Mouse (Mus musculus): ENCODE results near the gene Rnf185. TPM values are rescaled to one million over a fixed set of nuclear protein-coding genes. Genes with fewer than 3 reads are reported as not detected.

The Rnf185 gene
- total RNA-seq, 2 experiments from 2014 or later, result 28.3 to 30.5 TPM

DNA sequence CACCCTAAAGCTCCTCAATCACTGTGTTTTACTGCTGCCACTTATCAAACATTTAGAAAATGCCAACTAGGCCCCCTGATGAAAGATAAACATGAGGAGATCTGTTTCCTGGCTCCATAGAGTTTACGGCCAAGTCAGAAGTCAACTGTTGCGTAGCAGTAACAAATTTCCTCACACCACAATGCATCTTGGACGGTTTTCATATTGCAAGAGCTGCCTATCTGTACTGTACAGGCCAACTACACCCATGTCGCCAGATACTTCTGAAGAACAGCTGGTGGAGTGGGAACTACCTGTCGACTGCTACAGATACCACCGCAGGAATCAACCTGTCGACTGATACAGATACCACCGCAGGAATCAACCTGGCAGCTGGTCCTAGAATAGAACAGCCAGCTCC lies 7.3 kb downstream of the Rnf185 start:
- no peak for DNase-seq

DNA sequence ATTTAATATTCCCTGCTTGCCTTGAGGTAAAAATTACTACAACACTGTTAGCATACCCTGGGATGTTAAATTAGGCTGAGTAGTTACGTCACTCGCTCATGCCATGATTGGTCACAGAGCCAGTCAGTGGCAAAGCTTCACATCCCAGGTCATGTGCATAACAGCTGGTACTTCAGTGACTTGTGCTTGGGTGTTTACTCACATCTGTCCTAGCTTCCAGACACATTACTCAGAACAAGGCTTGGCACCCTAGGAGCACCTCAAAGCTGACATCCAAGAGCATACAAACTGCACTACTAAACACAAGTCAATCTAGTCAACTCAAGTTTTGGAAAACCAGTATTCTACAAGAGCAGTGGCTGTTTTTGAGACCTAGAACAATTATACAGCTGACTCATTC lies 9.1 kb downstream of the Rnf185 start:
- no peak for DNase-seq

DNA sequence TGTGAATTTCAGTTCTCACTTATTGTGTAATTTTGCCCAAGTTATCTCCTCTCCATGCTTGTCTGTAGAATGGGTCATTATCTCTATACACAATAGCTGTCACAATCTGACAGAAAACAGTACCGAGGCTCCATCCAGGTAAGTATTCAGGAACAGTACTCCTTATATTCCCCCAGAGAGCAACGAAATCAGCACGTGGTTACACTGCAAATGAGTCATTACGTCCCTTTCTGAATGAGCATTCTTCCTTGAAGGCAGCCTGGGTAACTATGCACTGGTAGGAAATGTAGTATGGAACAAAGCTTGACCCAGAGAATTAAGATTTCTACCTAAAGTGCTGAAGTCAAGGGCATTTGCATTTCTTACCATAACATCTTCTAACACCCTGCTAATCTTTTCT lies 9.5 kb downstream of the Rnf185 start:
- no peak for DNase-seq

DNA sequence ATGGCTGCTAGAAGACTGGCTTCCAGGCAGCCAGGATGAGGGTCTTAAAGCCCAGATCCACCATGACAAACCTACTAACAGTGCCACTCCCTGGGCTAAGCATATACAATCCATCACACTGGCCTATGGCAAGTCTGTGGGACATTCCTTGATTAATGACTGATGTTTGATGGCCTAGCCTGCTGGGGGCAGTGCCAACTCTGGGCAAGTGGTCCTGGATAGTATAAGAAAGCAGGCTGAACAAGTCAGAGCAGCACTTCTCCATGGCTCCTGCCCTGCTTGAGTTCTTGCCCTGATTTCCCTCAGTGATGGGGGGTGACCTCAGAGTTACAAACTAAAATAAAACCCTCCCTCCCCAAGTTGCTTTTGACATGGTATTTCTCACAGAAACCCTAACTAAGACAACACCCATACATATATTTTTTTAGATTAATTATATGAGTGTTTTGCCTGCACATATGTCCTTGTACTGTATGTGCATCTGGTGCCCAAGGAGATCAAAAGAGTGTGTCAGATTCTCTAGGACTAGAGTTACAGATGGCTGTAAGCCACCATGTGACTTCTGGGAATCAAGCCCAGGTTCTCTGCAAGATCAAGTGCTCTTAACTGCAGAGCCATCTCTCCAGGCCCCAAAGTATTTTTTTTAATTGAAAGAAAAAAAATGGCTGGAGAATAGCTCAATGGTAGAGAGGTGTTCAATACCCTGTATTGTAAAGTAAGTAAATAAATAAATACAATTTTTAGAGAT lies 10.3 kb downstream of the Rnf185 start:
- DNase-seq, result peak; percentile 65

DNA sequence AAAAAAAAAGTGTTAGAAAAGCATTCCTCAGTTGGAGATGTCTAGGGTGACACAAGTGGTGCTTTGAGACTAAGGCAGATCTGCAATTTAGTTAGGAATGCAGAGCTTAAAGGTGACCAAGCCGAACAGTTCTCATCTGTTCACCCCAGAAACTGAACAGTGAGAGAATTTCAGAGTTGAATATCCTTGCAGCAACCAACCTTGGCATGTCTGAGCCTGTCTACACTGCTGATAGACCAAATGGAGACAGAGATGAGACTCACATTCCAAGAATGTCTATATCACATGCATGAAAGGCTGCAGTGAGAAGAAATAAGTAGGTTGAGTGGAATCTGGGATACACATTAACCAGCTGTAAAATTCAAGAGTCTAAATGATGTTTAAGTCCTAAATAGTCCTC lies 14.5 kb downstream of the Rnf185 start:
- DNase-seq, result no peak

DNA sequence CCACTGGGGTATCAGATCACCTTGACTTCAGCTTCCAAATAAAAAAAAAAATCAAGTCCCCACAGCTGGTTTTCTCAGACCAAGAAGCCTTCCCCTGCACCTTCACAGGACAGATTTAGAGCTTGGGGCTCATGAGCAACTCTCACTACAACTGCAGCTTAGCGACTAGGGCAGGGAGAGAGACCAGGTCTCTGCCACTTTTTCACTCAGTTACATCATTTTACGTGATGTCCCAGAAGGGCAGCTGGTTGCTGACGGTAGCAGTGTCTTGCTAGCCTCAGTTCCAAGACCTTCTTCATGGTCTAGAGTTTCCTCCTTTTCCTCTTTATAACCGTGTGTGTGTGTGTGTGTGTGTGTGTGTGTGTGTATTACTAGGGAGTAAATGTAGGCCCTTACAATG lies 18.4 kb downstream of the Rnf185 start:
- DNase-seq, result no peak

DNA sequence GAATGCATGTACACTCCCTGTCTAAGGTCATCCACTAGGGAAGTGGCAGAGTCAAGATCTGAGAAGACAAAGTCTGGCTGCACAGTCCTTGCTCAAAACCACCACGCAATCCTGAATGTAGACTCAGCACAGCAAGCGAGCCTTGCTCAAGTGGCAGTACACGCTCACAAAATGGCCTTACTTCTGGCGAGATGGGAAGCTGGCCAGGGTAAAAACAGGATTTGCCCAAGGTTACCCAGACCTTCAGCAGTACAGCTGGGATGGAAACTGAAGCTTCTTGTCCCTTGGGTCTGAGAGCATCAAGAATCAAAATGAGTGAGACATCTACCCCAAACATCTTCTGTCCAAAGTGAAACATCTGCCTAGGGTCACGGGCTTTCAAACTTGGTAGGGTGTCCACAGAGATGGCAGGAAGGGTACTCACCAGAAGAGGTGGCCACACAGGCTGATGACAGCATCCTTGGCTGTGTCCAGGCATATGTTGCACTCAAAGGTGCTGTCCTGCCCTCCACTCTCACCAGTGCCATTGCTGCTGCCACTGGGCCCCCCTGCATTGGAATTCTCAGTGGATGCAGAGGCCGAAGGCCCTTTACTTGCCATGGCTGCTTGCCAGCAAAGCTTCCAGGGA lies 20.1 kb downstream of the Rnf185 start:
- DNase-seq, result peak; percentile 49

DNA sequence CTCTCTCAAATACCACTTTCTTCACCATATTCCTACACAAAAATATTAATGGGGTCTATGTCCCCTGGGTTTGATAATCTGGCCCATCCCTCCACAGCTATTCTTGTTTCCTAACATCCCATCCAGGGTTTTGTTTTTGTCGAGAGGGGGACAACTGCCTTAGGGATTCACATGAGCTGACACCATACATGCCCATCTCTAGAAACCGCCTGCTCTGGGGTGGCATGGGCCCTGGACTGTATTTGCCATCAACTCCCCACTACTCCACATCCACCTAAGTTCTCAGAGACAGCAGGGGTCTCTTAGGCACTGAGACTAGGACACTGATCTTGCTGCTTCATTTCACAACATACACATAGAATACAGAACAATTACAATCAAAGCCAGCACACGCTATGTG lies 20.6 kb downstream of the Rnf185 start:
- no peak for DNase-seq

DNA sequence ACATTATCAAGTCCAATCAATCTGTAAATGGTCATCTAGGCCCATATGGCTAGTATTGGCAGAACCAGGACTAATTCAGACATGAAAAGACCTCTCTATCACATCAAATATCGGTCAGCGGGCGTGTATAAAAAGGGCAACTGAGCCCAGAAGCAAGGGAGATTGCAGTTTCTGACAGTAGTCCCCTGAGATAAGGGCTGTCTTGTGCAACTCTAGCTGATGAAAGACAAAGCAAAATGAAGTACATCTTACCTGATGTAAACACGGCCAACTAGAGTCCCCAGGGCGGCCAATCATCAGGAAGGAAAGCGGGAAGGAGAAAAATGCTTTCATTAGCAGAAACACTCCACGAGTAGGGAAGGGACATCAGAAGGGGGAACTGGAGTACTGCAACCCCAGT lies 23.5 kb downstream of the Rnf185 start:
- DNase-seq, result no peak

DNA sequence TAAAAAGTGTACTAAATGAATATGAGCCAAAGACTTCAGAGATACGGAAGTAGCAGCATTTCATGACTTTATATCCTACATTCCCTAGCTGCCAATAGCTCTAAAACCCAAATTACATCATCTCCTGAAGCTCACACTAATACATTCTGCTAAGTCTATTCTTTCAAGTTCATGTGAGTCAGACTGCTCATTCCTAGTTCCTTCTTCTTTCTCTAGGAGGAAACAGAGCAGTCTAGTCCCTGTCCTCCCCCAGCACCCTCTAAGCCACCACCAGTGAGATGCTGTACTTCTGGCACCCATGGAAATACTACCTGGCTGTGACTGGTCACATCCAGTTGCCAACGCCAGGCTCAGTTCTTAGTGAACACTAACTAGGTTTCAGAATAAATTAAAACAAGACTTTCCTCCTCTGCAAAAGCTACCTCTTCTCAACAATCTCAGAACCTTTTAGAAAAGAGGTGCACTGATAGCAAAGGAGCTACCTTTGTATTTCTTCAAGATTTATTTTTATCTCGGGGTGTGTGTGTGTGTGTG lies 24.4 kb downstream of the Rnf185 start:
- DNase-seq, result no peak

DNA sequence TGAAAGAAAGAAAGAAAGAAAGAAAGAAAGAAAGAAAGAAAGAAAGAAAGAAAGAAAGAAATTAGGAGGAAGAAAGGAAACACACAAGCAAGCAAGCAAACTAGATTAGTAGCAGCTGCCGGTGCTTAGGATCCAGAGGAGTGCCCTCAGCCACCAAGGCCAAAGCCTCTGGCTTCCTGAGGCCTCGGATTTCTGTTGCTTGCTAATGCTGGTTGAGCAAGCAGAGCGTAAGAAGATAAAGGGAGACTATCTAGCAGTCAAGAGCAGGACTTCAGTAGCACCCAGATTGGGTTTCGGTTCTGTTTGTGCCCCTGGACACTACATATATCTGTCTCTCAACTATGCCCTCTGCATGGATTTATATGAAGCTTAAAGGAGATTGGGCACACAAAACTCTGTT lies 29.9 kb downstream of the Rnf185 start:
- DNase-seq, result peak; percentile 17

DNA sequence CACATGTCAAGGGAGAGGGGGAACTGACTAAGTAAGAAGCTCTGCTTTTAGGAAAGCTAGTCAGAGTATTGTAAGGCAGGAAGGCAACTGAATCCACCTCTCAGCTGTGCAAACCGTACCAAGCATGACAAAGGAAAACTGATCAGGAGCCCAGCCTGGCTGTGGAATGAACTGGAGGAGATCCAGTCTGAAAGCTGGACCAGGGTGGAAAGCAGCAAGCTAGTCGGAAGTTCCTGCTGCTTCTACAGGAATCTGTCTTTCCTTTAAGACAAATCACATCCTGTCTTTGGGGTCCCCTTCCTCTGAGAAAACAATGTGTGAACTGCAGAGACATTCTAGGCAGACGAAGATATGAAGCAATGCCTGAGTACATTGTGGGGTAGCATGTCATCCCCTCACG lies 33.4 kb downstream of the Rnf185 start:
- DNase-seq, result no peak

DNA sequence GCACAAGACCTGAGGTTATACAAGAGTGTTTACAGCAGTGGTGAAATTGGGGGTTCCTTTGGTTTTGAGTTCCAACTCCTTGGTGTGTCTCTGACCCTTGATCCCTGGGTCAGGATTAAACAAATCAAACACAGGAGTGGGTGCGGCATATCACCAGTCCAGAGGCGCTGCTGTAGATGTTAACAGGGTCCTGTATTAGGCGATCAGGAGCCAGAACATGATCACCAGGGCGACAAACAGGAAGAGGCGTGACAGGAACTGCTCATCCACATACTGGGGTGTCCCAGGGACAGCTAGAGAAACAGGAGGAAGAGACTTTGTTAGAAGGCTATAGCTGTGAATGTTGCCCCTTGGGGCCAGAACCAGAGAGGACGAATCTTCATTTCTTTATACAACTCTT lies 34.4 kb downstream of the Rnf185 start:
- DNase-seq, result no peak

DNA sequence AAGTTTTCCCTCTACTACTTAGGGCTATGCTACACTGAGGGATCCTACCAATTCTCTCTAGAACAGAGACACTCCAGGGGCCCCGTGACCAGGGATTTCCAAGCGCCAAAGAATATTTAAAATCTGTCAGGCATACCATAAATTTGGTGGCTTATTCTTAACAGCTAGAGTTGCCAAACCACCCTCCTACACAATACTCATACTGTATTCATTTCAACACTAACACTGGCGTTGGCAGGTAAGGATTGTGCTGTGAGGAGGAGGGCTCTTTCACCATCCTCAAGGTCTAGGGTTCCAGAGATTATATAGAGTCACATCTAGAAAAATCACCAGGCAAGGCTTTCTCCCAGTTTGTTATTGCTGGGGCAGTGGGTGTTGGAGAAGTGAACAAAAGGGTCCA lies 35.8 kb downstream of the Rnf185 start:
- DNase-seq, result no peak

DNA sequence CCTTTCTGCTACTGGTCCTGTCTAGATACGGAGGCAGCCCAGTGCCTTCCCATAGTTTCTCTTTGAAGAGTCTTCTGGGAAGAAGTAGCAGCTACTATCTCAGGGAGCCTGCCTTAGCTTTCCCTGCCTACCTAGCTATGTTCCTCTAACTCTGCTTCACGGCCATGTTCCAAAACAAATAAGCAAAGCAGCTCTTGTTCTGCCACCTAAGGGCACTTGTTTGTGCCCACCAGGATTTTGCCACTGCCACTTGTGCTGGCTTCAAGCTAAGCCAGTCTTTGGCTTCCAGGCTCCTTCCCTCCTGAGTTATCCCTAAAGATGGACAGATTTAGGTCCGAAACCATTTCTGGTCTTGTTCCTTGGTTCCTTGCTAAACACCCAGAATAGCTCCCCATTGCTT lies 40.1 kb downstream of the Rnf185 start:
- no peak for DNase-seq

DNA sequence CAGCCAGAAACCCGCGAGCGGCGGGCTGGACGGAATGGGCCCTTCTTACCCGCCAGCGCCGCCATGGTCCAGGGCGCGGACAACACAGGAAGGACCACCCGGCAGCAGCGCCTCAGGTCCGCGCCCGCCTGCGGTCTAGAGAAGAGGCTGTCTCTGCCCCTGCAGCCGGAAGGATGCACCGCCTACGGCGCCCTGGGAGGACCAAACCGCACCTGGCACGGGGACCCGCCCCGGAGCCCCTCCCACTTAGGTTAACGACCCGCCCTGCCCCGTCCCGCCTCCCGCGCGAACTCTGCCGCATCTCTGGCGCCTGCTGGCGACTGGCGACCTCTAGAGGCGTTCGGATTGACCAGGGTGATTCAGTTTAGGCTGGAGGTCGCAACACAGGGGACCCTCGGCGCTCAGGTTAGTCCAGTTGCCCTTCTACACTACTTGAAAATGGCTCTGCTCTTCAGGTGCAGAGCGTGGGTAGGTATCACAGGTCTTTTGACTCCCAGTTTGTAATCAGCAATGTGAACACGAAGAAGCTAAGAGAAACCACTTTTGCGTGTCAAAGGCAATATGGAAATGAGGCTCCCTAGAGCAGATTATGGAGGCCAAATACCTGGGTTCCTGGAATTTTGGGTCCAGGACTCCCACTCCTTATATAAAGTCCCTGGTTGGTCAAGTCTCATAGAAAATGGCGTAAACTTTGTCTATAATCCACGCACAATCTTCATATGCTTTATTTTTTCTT lies 43.0 kb downstream of the Rnf185 start, which contains the start of gene Limk2:
Gene Limk2 (minus strand): TSS at position 193 of the 736 bp plus-strand sequence.
- DNase-seq, result peak; percentile 97

DNA sequence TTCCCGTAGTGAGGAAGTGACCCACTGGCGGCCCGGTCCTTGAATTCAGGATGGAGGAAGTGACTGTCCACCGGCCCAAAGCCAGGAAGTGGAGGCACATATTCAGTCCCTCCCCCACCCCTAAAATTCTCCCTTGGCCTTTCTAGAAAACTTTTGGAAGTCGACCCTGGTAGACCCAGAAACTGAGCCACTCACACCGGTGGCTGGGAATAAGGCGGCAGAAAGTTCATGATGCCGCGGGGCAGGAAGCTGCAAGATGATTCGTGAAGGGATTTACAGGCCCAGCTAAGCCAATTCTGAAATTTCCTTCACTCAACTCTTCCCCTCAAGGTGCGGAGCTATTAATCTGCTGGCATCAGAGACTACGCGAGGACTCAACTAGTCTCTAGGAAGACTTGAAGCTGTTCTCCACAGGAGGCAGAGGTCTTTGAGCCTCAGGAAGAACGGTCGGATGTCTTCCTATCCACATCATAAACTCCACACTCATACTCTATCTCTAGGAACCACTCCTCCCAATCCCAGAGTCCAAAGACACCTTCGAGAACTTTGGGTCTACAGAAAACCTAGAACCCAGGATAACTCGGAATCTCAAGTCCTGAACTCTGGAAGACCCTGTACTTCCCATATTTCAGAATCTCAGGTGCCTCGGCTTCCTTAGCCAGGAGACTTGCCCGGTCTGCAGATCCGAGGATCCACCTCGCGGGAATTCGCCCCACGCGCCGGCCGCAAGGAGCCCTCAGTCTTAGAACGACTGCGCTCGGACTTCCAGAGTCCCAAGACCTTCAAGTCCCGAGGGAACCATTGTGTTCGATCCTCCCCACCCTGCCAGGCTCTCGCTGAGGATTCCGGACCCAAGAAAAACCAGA lies 43.8 kb downstream of the Rnf185 start:
- peak; percentile 38 for DNase-seq

DNA sequence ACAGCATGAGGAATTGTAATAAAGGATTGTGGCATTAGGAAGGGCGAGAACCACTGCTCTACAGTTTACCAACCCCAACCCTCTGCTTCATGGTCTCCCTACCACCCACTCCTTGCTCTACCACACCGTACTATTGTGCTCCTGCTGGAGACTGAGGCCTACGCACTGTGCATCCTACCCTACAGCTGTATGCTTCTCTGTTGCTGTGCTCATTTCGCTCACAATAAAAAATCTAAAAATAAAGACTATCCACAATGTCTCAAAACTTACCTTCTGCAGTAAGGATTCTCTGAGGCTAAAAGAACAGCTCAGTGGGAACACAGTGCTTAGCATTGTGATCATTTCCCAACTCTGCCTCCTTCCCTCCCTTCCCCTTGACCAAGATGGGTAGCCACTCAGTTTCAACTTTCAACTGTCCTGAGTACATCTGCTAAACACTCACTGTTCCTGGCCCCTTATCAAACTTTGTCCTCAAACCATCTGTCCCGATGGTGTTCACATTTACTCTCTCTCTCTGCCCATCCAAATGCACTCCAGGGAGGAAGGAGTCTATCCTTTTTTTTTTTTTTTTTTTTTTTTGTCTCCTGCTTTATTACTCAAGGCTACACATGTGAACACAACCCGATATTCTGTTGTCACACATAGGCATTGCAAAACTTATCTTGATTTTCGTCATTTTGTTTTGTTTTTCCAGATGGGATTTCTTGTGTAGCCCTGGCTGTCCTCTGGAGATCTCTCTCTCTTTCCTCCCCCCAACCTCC lies 47.7 kb downstream of the Rnf185 start:
- DNase-seq, result no peak

DNA sequence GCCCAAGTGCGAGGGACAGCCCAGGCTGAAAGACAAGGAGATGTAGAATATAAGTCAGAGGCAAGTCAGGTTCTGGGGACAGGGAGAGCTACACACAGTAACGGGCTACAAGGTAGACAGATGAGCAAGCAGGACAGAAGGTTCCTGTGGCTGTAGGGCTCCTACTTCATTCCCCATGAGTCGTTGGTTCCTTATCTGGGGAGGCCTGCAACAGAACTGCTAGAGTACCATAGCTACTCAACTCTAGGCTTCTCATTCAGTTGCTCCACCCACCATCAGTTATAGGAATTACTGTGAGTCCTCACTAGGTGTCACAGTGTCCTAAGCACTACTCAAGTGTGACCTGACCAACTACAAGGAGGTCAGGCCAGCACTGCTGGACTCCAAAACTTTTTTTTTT lies 49.1 kb downstream of the Rnf185 start:
- DNase-seq, result no peak

DNA sequence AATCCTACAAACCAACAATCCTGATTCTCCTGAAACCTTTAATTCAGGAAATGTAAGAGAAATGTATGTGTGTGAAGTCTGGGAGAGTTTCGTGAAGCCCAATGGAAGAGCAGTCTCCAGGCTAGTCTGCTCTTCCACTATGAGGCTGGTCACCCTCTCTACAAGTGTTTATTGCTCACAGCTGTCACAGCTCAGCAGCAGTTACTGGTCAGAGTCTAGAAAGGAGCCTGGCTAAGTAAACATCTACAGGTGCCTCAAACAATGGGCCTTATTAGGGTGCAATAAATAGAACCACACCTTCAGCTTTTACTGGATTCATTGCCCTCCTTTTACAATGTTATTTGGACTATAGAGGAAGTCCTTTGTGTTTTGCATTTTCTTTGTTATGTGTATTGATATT lies 53.8 kb downstream of the Rnf185 start:
- no peak for DNase-seq

DNA sequence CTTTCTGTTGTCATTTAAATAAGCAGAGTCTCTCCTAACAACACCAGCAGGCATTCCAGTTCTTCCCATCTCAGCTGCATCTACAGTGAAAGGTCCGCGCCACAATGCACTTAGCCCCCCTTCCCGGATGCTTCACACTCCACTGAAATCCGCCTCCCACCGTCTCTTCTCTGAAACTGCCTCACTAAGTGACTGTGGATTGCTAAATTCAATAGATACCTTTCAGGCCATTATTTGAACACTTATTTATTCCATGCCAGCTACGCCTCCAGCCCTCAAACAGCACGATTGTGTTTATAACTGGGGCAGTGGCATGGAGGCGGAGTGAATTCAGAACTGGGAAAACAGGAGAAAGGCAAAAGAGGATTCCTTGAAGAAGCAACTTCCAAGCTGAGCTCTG lies 55.6 kb downstream of the Rnf185 start:
- DNase-seq, result no peak
